Mouse (Mus musculus) liver, adult 2 months (tissue): ENCODE data around the gene Cdh3. TPM values are rescaled to one million over a fixed set of nuclear protein-coding genes. Genes with fewer than 3 reads are reported as not detected.

ENCODE experiments used
- DNase-seq: peaks from one replicate; pipeline ENCODE4 v3.0.0-alpha.2; 2011; ENCODE audit warnings: low read depth, low spot score; ENCODE audit errors: extremely low read depth
- H3K27ac ChIP-seq: fragments of 200-500 bp; replicated peaks from 2 replicates; pipeline ENCODE4 v1.5.1; 2012; ENCODE audit warnings: low read depth, mild to moderate bottlenecking, control low read depth, inconsistent platforms, low read length; ENCODE audit not compliant: insufficient read depth
- H3K27me3 ChIP-seq: fragments of 200-500 bp; 2 replicates; pipeline ENCODE4 v1.6.1; 2012; ENCODE audit warnings: mild to moderate bottlenecking, moderate library complexity, low read length, inconsistent platforms; ENCODE audit not compliant: control insufficient read depth, insufficient read depth
- H3K36me3 ChIP-seq: fragments of 200-500 bp; 2 replicates; pipeline ENCODE4 v1.6.1; 2012; ENCODE audit warnings: low read length, inconsistent platforms; ENCODE audit not compliant: control insufficient read depth, insufficient read depth
- H3K4me1 ChIP-seq: fragments of 200-500 bp; 2 replicates; pipeline ENCODE4 v1.6.1; 2011; ENCODE audit warnings: low read length; ENCODE audit not compliant: control insufficient read depth, insufficient read depth
- H3K4me3 ChIP-seq: fragments of 200-500 bp; 2 replicates; pipeline ENCODE4 v1.5.1; 2011; ENCODE audit warnings: low read depth, mild to moderate bottlenecking, control low read depth, low read length, moderate library complexity; ENCODE audit not compliant: insufficient read depth
- H3K79me2 ChIP-seq: fragments of 200-500 bp; 2 replicates; pipeline ENCODE4 v1.6.1; 2012; ENCODE audit warnings: inconsistent platforms, mild to moderate bottlenecking, low read length, moderate library complexity; ENCODE audit not compliant: control insufficient read depth, insufficient read depth
- H3K9ac ChIP-seq: fragments of 200-500 bp; 2 replicates; pipeline ENCODE4 v1.6.1; 2012; ENCODE audit warnings: low read depth, mild to moderate bottlenecking, control low read depth, inconsistent platforms, low read length
- CTCF ChIP-seq: fragments of 200-500 bp; IDR thresholded peaks from 2 replicates; pipeline ENCODE4 v1.5.1; 2011; ENCODE audit warnings: low read depth, low read length, control low read depth
- POLR2A ChIP-seq: fragments of 200-500 bp; IDR thresholded peaks from 2 replicates; pipeline ENCODE4 v1.6.1; 2011; ENCODE audit warnings: low read length, control low read depth; ENCODE audit not compliant: insufficient read depth; ENCODE audit errors: extremely low read depth
- WGBS: fragments of 180-500 bp; shearing (Covaris S2); methylation state at CpG from one replicate; pipeline ENCODE4 v1.1.7; 2018; 5-methylcytosine and 5-hydroxymethylcytosine counted together
- polyA plus RNA-seq: library from polyadenylated mRNA; depleted of rRNA; stranded (reverse); fragments of >200 nt; gene quantifications from 2 replicates; pipeline ENCODE4 v1.2.3, GENCODE M21; 2012
- total RNA-seq: library from RNA; depleted of rRNA; stranded (reverse); fragments of >200 nt; gene quantifications from 2 replicates; pipeline ENCODE4 v1.2.3, GENCODE M21; 2014

The Cdh3 gene
- total and polyA plus RNA-seq, 2 experiments: 0.09 to 0.16 TPM

- TF ChIP-seq CTCF: no peak
- TF ChIP-seq POLR2A: no peak
- Histone ChIP-seq H3K27ac (no peak overlapping the region), H3K79me2 (no peaks in the 10 kb centered on the region), H3K27me3 (peaks cover 3% of the 10 kb centered on the region; the same call in 1 of the 2 replicates), H3K9ac (no peak overlapping the region), H3K36me3 (no peaks in the 10 kb centered on the region), H3K4me3 (no peak overlapping the region), H3K4me1 (no peaks in the 10 kb centered on the region)
- 94% methylated on average over 7 of the region's 7 CpGs for WGBS
- DNase-seq: no peak
These were observed 6.5 kb upstream of the Cdh3 start for GRCm38 (mm10) chr8:106504241-106504640.

DNA sequence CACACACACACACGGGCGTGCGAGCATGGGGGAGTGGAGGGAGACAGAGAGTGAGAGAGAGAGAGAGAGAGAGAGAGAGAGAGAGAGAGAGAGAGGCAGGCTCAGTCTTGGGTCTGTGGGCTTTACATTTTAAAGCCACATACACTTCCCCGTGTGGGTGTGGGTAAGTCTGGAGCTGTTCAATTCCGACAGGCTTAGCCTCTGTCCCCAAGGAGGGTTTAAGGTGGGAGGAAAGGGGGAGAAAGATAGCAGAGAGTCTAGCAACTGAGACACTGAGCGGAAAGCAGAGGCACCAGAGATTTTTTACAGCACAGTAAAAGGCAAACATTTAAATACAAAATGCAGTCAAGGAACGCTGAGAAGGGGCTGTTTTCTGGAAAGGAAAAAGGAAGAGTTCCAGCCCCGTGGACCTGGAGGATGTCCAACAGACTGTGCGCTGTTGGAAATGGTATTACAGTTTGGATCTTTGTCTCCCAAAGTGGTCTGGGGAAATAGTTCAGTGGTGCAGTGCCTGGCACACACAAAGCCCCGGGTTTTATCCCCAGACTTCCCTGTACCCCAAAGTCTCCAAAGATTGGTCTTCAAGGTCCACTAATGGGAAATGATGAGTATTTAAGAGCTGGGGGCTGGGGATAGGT, 5.2 kb upstream of the Cdh3 start:
- H3K27me3 ChIP-seq: peaks cover 3% of the 10 kb centered on the region; the same call in 1 of the 2 replicates
- no peaks in the 10 kb centered on the region for H3K36me3 ChIP-seq
- TF ChIP-seq CTCF (no peak), POLR2A (no peak)
- no peak for DNase-seq
- no peaks in the 10 kb centered on the region for H3K4me1 ChIP-seq
- no peak overlapping the region for H3K4me3 ChIP-seq
- WGBS: 59% methylated on average over 10 of the region's 10 CpGs
- no peaks in the 10 kb centered on the region for H3K79me2 ChIP-seq
- H3K27ac ChIP-seq: no peak overlapping the region
- H3K9ac ChIP-seq: no peak overlapping the region

DNA sequence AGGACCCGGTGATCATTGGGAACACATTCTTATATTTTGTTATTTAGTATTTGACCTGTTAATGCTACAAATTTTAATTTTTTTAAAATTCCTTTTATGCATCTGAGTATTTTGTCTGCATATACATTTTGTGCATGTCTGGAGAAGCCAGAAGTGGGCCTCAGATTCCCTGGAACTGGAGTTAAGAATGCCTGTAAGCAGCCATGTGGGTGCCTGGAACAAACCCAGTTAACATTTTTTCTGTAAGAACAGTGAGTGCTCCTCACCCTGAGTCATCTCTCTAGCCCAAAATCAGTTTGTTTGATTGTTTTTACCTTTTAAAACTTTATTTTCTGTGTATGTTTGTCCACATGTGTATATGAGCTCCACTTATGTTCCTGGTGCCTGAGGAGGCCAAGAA, 4.6 kb upstream of the Cdh3 start:
- H3K4me3 ChIP-seq: no peak overlapping the region
- peaks cover 9% of the 10 kb centered on the region for H3K27me3 ChIP-seq
- 98% methylated on average over 1 of the region's 1 CpGs for WGBS

DNA sequence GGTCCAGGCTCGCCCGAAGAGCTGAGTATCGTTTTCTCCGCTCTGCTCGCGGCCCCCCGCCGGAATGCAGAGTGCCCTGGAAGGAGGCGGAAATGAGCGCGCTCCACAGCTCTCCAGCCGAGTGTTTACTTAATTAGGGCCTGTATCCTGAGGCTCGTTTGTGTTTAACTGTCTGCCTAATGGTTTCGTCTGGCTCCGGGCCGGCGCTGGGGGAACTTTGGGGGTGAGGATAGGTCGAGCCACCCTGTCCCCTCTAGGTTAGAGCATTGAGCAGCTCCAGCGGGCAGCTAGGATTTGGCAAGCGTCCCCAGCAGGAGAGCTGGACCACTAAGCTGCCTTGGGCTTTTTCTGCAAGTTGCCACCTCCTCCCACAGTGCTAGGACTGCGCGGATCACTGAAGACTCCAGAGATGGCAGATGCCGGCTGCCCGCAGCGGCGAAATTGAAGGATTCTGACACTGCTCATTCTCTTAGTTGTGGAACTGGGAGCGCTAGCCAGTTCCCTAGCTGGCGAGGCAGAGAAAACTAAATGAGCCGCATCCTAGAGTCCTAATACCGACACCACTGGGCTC, 2.8 kb upstream of the Cdh3 start:
- Histone ChIP-seq H3K36me3 (no peaks in the 10 kb centered on the region), H3K27me3 (peaks cover 16% of the 10 kb centered on the region), H3K4me3 (no peak overlapping the region), H3K79me2 (no peaks in the 10 kb centered on the region), H3K9ac (no peak overlapping the region), H3K4me1 (no peaks in the 10 kb centered on the region), H3K27ac (no peak overlapping the region)
- peak; percentile 6 for DNase-seq
- 5% methylated on average over 30 of the region's 30 CpGs for WGBS
- TF ChIP-seq CTCF (no peak), POLR2A (no peak)

More for the DNA sequence above, 4.6 kb upstream of the Cdh3 start:
- H3K79me2 ChIP-seq: no peaks in the 10 kb centered on the region
- no peak for DNase-seq
- no peak overlapping the region for H3K27ac ChIP-seq
- H3K9ac ChIP-seq: no peak overlapping the region
- no peak for TF ChIP-seq POLR2A
- no peak for TF ChIP-seq CTCF
- no peaks in the 10 kb centered on the region for H3K4me1 ChIP-seq
- H3K36me3 ChIP-seq: no peaks in the 10 kb centered on the region

GRCm38 (mm10) chr8:106508456-106508855, 2.2 kb upstream of the Cdh3 start:
- WGBS: 36% methylated on average over 3 of the region's 3 CpGs
- no peak overlapping the region for H3K4me3 ChIP-seq
- H3K9ac ChIP-seq: no peak overlapping the region
- no peaks in the 10 kb centered on the region for H3K36me3 ChIP-seq
- TF ChIP-seq CTCF: no peak
- TF ChIP-seq POLR2A: no peak
- H3K4me1 ChIP-seq: no peaks in the 10 kb centered on the region
- no peaks in the 10 kb centered on the region for H3K79me2 ChIP-seq
- DNase-seq: no peak
- peaks cover 16% of the 10 kb centered on the region for H3K27me3 ChIP-seq
- H3K27ac ChIP-seq: no peak overlapping the region
